In genomic region chr9:78503223-78504079, GRCm38 (mm10) we compare ENCODE assay signal across 8 mouse cellular contexts. TPM values are rescaled to one million over a fixed set of nuclear protein-coding genes. Genes with fewer than 3 reads are reported as not detected.
DNase-seq lines count a peak whose midpoint lies in the region; ATAC-seq and TF ChIP-seq lines count a peak whose summit lies in the region.

No protein-coding gene starts in this region.

- H3K27me3 ChIP-seq in cerebellum, adult 2 months (ENCODE audit: control insufficient read depth, insufficient read depth, low read length), result no peaks in the 10 kb centered on the region
- no peaks in the 10 kb centered on the region for H3K27me3 ChIP-seq in Patski
- H3K27me3 ChIP-seq in forebrain, embryonic 13.5 days, result no peaks in the 10 kb centered on the region
- no peaks in the 10 kb centered on the region for H3K27me3 ChIP-seq in midbrain, embryonic 14.5 days (ENCODE audit: control insufficient read depth, insufficient read depth, low read length)
- H3K27me3 ChIP-seq in liver, embryonic 11.5 days (replicated peaks; ENCODE audit: control insufficient read depth, insufficient read depth, low read length), result no peaks in the 10 kb centered on the region

- H3K4me2 ChIP-seq in forebrain, embryonic 13.5 days, result peak overlapping the region; percentile 42
- H3K4me2 ChIP-seq in midbrain, embryonic 14.5 days (ENCODE audit: low read length), result peak overlapping the region; percentile 44
- H3K4me2 ChIP-seq in liver, embryonic 11.5 days, result no peak overlapping the region

- H3K27ac ChIP-seq in cerebellum, adult 2 months (ENCODE audit: insufficient read depth, low read length), result peak overlapping the region; percentile 30
- H3K27ac ChIP-seq in forebrain, embryonic 13.5 days, result peak overlapping the region; percentile 97
- H3K27ac ChIP-seq in midbrain, embryonic 14.5 days (replicated peaks; ENCODE audit: low read depth, low read length), result peak overlapping the region; percentile 96
- no peak overlapping the region for H3K27ac ChIP-seq in liver, embryonic 11.5 days (ENCODE audit: low read depth, low read length)

- peak overlapping the region; percentile 56 for H3K9ac ChIP-seq in forebrain, embryonic 13.5 days
- peak overlapping the region; percentile 36 for H3K9ac ChIP-seq in midbrain, embryonic 14.5 days (replicated peaks; ENCODE audit: low read length)
- H3K9ac ChIP-seq in liver, embryonic 11.5 days (ENCODE audit: low read depth, low read length), result no peak overlapping the region

- TF ChIP-seq POLR2A in cerebellum, adult 2 months (IDR thresholded peaks at IDR 0.05; ENCODE audit: borderline replicate concordance, insufficient read depth, low read length), result no peak; the same call in 1 of the 2 replicates

- no peaks in the 10 kb centered on the region for H3K9me3 ChIP-seq in forebrain, embryonic 13.5 days (replicated peaks)
- no peaks in the 10 kb centered on the region for H3K9me3 ChIP-seq in midbrain, embryonic 14.5 days (ENCODE audit: control insufficient read depth, low read length)
- H3K9me3 ChIP-seq in liver, embryonic 11.5 days (ENCODE audit: control insufficient read depth, low read length), result no peaks in the 10 kb centered on the region

- peak; percentile 47 to 50 for DNase-seq in cerebellum, adult 2 months
- no peak for DNase-seq in cerebellum, adult 8-10 months
- DNase-seq in Patski (ENCODE audit: low read depth, low spot score), result no peak
- peak; percentile 87 for DNase-seq in midbrain, embryonic 14.5 days
- no peak for DNase-seq in right cerebral cortex, postnatal 36 days (ENCODE audit: low spot score in 2 of 2)
- DNase-seq in adrenal gland, postnatal 25 days, result no peak
- DNase-seq in liver, embryonic 11.5 days (ENCODE audit: low spot score), result no peak

- H3K4me1 ChIP-seq in cerebellum, adult 2 months (ENCODE audit: control insufficient read depth, insufficient read depth, low read length), result peaks cover 10% of the 10 kb centered on the region; the same call in 1 of the 2 replicates
- peaks cover 31% of the 10 kb centered on the region for H3K4me1 ChIP-seq in forebrain, embryonic 13.5 days
- peaks cover 25% of the 10 kb centered on the region; the same call in 1 of the 2 replicates for H3K4me1 ChIP-seq in midbrain, embryonic 14.5 days (ENCODE audit: control insufficient read depth, insufficient read depth, low read length)
- peaks cover 14% of the 10 kb centered on the region for H3K4me1 ChIP-seq in liver, embryonic 11.5 days (replicated peaks; ENCODE audit: control insufficient read depth, insufficient read depth, low read length)

- POLR2A ChIA-PET in Patski (lab: Charles Lee), result interaction anchor here (0.9 to 3.6 kb wide), 3 partner anchors 17 to 33 kb away, joined by 3 to 29 read pairs (median 12); no protein-coding TSS in a partner anchor

- CTCF ChIA-PET in Patski (lab: Charles Lee), result interaction anchor here (1.0 to 3.2 kb wide), 7 partner anchors 13 to 44 kb away, joined by 3 to 17 read pairs (median 4); partner anchors contain the start of gene Eef1a1

- 17% methylated on average over 6 of the region's 6 CpGs for WGBS in cerebellum, adult 2 months
- 2% methylated on average over 6 of the region's 6 CpGs for WGBS in forebrain, embryonic 13.5 days
- WGBS in midbrain, embryonic 14.5 days, result 0% methylated on average over 6 of the region's 6 CpGs
- WGBS in liver, embryonic 11.5 days, result 16% methylated on average over 6 of the region's 6 CpGs

- ATAC-seq in Patski, result peak; percentile 9
- ATAC-seq in forebrain, embryonic 13.5 days, result peak; percentile 71
- ATAC-seq in midbrain, embryonic 14.5 days (ENCODE audit: low FRiP score, low TSS enrichment), result peak; percentile 76
- no peak for ATAC-seq in liver, embryonic 11.5 days (replicated peaks; ENCODE audit: low FRiP score)

- no peak for TF ChIP-seq CTCF in cerebellum, adult 2 months (IDR thresholded peaks at IDR 0.05; ENCODE audit: borderline replicate concordance, insufficient read depth, low read depth, low read length)
- TF ChIP-seq CTCF in Patski (IDR thresholded peaks at IDR 0.05), result no peak

- H3K36me3 ChIP-seq in forebrain, embryonic 13.5 days (ENCODE audit: poor library complexity, severe bottlenecking), result no peaks in the 10 kb centered on the region
- 0 out of 2 replicates have a peak, but pooled peaks cover 5% of the 10 kb centered on the region for H3K36me3 ChIP-seq in midbrain, embryonic 14.5 days (ENCODE audit: control insufficient read depth, insufficient read depth, low read length)
- H3K36me3 ChIP-seq in liver, embryonic 11.5 days (ENCODE audit: control insufficient read depth, insufficient read depth, low read length), result no peaks in the 10 kb centered on the region

- in situ Hi-C loops in Patski (cut with MboI; ENCODE audit: low pct_unique_long_range_greater_than_20kb), result no loop called here

- H3K4me3 ChIP-seq in cerebellum, adult 2 months (replicated peaks; ENCODE audit: insufficient read depth, low read depth, low read length), result no peak overlapping the region
- H3K4me3 ChIP-seq in forebrain, embryonic 13.5 days, result no peak overlapping the region
- H3K4me3 ChIP-seq in midbrain, embryonic 14.5 days (replicated peaks; ENCODE audit: low read depth, low read length), result peak overlapping the region; percentile 25
- no peak overlapping the region for H3K4me3 ChIP-seq in liver, embryonic 11.5 days (ENCODE audit: low read depth, low read length)

RNA-seq across cellular contexts. Expression of gene Eef1a1, which starts 14.5 kb away (rescaled TPM):
- 2,299 and 2,427 TPM in 2 replicates for polyA plus RNA-seq in cerebellum, adult 2 months (2012; rRNA removed)
- polyA plus RNA-seq in Patski (2021), result 8,737 TPM
- 4,108 and 4,123 TPM in 2 replicates for polyA plus RNA-seq in forebrain, embryonic 13.5 days (2015; fragmentation: Nextera tagmentation; extraction: Ambion mirVana)
- polyA plus RNA-seq in midbrain, embryonic 14.5 days (2014; fragmentation: Nextera tagmentation; extraction: Ambion mirVana), result 3,788 and 4,401 TPM in 2 replicates
- total RNA-seq in adrenal gland, postnatal 25 days (2021), result 6,460 and 8,956 TPM in 2 replicates
- polyA plus RNA-seq in liver, embryonic 11.5 days (2014; fragmentation: Nextera tagmentation; extraction: Ambion mirVana), result 4,536 and 4,551 TPM in 2 replicates

RNA-seq across cellular contexts. Expression of gene Gm17324, which starts 54.9 kb away (rescaled TPM):
- 0.34 and 0.40 TPM in 2 replicates for polyA plus RNA-seq in cerebellum, adult 2 months (2012; rRNA removed)
- polyA plus RNA-seq in Patski (2021), result not detected
- polyA plus RNA-seq in forebrain, embryonic 13.5 days (2015; fragmentation: Nextera tagmentation; extraction: Ambion mirVana), result 0.65 and 0.97 TPM in 2 replicates
- polyA plus RNA-seq in midbrain, embryonic 14.5 days (2014; fragmentation: Nextera tagmentation; extraction: Ambion mirVana), result 0.92 and 1.4 TPM in 2 replicates
- not detected in 2 replicates for total RNA-seq in adrenal gland, postnatal 25 days (2021)
- 0.96 and 1.2 TPM in 2 replicates for polyA plus RNA-seq in liver, embryonic 11.5 days (2014; fragmentation: Nextera tagmentation; extraction: Ambion mirVana)

RNA-seq across cellular contexts. Expression of gene Mto1, which starts 55.4 kb away (rescaled TPM):
- 31.6 TPM in 2 replicates for polyA plus RNA-seq in cerebellum, adult 2 months (2012; rRNA removed)
- polyA plus RNA-seq in Patski (2021), result 23.8 TPM
- 24.9 and 26.1 TPM in 2 replicates for polyA plus RNA-seq in forebrain, embryonic 13.5 days (2015; fragmentation: Nextera tagmentation; extraction: Ambion mirVana)
- polyA plus RNA-seq in midbrain, embryonic 14.5 days (2014; fragmentation: Nextera tagmentation; extraction: Ambion mirVana), result 22.3 and 27.4 TPM in 2 replicates
- total RNA-seq in adrenal gland, postnatal 25 days (2021), result 25.5 and 35.8 TPM in 2 replicates
- polyA plus RNA-seq in liver, embryonic 11.5 days (2014; fragmentation: Nextera tagmentation; extraction: Ambion mirVana), result 43.0 and 44.4 TPM in 2 replicates

Comparison
In these comparisons a context has a peak if more than half of its experiments do, and no peak if none do; other contexts are left out.
1. DNase-seq: peak in cerebellum, adult 2 months (2 of 2) and midbrain, embryonic 14.5 days (single experiment); none in cerebellum, adult 8-10 months (single experiment), Patski (single experiment), right cerebral cortex, postnatal 36 days (0 of 2), adrenal gland, postnatal 25 days (single experiment) and liver, embryonic 11.5 days (single experiment).